Mouse (Mus musculus): ENCODE results near the gene Rab29. TPM values are rescaled to one million over a fixed set of nuclear protein-coding genes. Genes with fewer than 3 reads are reported as not detected.
A peak's percentile ranks its signal among the peaks of the same experiment; 100 is the strongest.

The Rab29 gene
- total RNA-seq, 2 experiments from 2014 or later = 7.9 to 10.1 TPM

GRCm38 (mm10) chr1:131910674-131911558, 43.9 kb downstream of the Rab29 start:
- ATAC-seq (replicated peaks; ENCODE audit: low FRiP score, low TSS enrichment, poor library complexity, severe bottlenecking) = peak; percentile 76

GRCm38 (mm10) chr1:131917634-131918033, 50.6 kb downstream of the Rab29 start:
- no peak for ATAC-seq (replicated peaks; ENCODE audit: low FRiP score, low TSS enrichment, poor library complexity, severe bottlenecking)

- ATAC-seq (replicated peaks; ENCODE audit: low FRiP score, low TSS enrichment, poor library complexity, severe bottlenecking) = no peak
Observed at GRCm38 (mm10) chr1:131919052-131919451, 52.0 kb downstream of the Rab29 start.

- ATAC-seq (replicated peaks; ENCODE audit: low FRiP score, low TSS enrichment, poor library complexity, severe bottlenecking) = no peak
Observed at GRCm38 (mm10) chr1:131922100-131922499, 55.1 kb downstream of the Rab29 start.

Other genes starting within 250 kb of the Rab29 start
- gene Ctse, start 228.9 kb upstream of the Rab29 start, total RNA-seq (2014; fragmentation: Nextera tagmentation) = 337 and 406 TPM in 2 replicates
- 141 and 329 TPM in 2 replicates for gene Ctse, start 228.9 kb upstream of the Rab29 start, total RNA-seq (2017)
- gene Rab7b, start 178.5 kb upstream of the Rab29 start, total RNA-seq (2014; fragmentation: Nextera tagmentation) = not detected in 2 replicates
- gene Rab7b, start 178.5 kb upstream of the Rab29 start, total RNA-seq (2017) = 1.3 and 1.5 TPM in 2 replicates
- not detected in 2 replicates for gene Slc26a9, start 123.2 kb upstream of the Rab29 start, total RNA-seq (2014; fragmentation: Nextera tagmentation)
- not detected in 2 replicates for gene Slc26a9, start 123.2 kb upstream of the Rab29 start, total RNA-seq (2017)
- 0.20 TPM in 1 of 2 replicates, not detected in the other for gene Pm20d1, start 69.8 kb upstream of the Rab29 start, total RNA-seq (2014; fragmentation: Nextera tagmentation)
- not detected in 2 replicates for gene Pm20d1, start 69.8 kb upstream of the Rab29 start, total RNA-seq (2017)
- 4.1 and 5.2 TPM in 2 replicates for gene Slc41a1, start 39.7 kb upstream of the Rab29 start, total RNA-seq (2014; fragmentation: Nextera tagmentation)
- gene Slc41a1, start 39.7 kb upstream of the Rab29 start, total RNA-seq (2017) = 6.1 and 8.2 TPM in 2 replicates
- 155 and 223 TPM in 2 replicates for gene Nucks1, start 43.3 kb downstream of the Rab29 start, total RNA-seq (2014; fragmentation: Nextera tagmentation)
- 308 and 361 TPM in 2 replicates for gene Nucks1, start 43.3 kb downstream of the Rab29 start, total RNA-seq (2017)
- gene Slc45a3, start 95.7 kb downstream of the Rab29 start, total RNA-seq (2014; fragmentation: Nextera tagmentation) = 19.5 and 39.2 TPM in 2 replicates
- 12.0 and 14.8 TPM in 2 replicates for gene Slc45a3, start 95.7 kb downstream of the Rab29 start, total RNA-seq (2017)
- gene Elk4, start 140.4 kb downstream of the Rab29 start, total RNA-seq (2014; fragmentation: Nextera tagmentation) = 97.8 and 135 TPM in 2 replicates
- 88.1 and 90.9 TPM in 2 replicates for gene Elk4, start 140.4 kb downstream of the Rab29 start, total RNA-seq (2017)
- 0.40 TPM in 1 of 2 replicates, not detected in the other for gene Mfsd4a, start 200.8 kb downstream of the Rab29 start, total RNA-seq (2014; fragmentation: Nextera tagmentation)
- gene Mfsd4a, start 200.8 kb downstream of the Rab29 start, total RNA-seq (2017) = 0.75 and 3.8 TPM in 2 replicates

All from megakaryocyte-erythroid progenitor cell, adult 5-6 weeks (primary cell).